Mouse (Mus musculus): ENCODE measurements around the gene Srd5a3.

GRCm38 (mm10) chr5:76176841-76177240 is 36.8 kb downstream of the Srd5a3 start:
- TF ChIP-seq EP300 (IDR thresholded peaks at IDR 0.05; ENCODE audit: low read depth): no peak
- TF ChIP-seq CTCF (IDR thresholded peaks at IDR 0.05; ENCODE audit: low read depth): no peak

All from liver, postnatal 0 days (tissue).